Mouse (Mus musculus): ENCODE data around the gene Mapkap1. TPM values are rescaled to one million over a fixed set of nuclear protein-coding genes. Genes with fewer than 3 reads are reported as not detected.
A peak's percentile ranks its signal among the peaks of the same experiment; 100 is the strongest.

Mapkap1 gene
- polyA plus RNA-seq, 1 experiment, result 50.4 TPM

DNA sequence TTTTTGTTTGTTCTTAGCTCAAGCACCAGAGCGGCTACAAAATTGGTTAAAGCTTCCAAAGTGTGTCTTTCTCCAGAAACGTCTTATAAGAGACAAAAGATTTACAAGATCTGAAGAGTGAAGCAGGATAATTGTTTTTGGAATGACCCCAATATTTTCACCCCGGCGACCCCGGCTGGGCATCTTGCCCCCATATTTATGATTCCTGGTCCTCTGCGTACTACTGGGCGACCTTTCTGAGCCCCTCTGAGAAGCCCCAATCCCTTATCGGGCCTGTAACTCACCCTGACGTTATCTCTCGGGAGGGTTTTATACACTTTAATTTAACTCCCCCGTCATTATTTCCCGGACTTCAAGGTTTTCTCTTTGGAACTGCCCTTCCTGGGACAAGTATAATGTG lies 225.5 kb downstream of the Mapkap1 start:
- TF ChIP-seq POLR2A (IDR thresholded peaks at IDR 0.05; ENCODE audit: borderline replicate concordance, insufficient read depth, low read length) (no peak), CTCF (IDR thresholded peaks at IDR 0.05; ENCODE audit: borderline replicate concordance, insufficient read depth, low read depth, low read length) (no peak)
- Histone ChIP-seq H3K27me3 (ENCODE audit: control insufficient read depth, insufficient read depth, low read length) (no peaks in the 10 kb centered on the region), H3K4me3 (replicated peaks; ENCODE audit: insufficient read depth, low read depth, low read length) (no peak overlapping the region), H3K4me1 (ENCODE audit: control insufficient read depth, insufficient read depth, low read length) (peaks cover 9% of the 10 kb centered on the region), H3K27ac (ENCODE audit: insufficient read depth, low read length) (no peak overlapping the region)
- DNase-seq, result no peak
- 80% methylated on average over 12 of the region's 12 CpGs for WGBS

DNA sequence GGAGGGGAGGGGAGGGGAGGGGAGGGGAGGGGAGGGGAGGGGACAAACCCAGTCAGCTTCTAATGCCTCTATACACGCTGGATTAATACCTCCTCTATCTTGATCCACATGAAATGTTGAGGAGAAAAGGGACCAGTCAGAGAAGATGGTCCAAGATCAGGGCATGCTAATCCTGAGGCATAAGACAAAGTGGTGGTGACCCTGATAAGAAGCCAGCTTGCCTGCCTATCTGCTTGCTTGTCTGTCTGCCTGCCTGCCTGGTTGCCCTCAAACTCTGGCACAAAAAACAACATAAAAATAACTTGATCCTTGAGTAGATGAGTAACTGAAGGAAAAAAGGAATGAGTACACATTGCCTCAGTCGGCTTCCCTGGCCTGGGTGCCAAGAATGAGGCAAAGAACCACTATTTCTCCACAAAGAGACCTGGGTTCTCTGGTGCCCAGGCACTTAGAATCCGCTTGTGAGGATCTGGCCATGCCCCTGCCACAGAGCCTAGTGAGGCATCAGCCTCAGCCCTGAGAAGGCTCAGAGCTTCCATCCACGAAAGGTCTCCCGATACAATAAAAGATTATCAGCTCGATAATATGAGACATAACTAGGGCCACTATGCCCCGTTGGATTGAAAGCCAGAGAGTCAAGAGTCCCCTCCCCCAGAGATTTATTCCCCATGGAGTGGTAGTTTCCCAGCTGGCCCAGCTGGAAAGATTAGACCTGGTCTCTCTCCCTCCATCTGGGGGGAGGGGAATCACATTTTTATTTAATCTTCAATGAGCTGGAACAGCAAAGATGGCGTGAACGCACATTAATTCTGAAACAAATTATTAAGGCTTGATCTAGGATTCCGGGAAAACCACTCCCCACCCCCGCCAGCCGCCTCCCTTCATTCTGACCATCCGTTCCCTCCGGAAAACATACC lies 228.9 kb downstream of the Mapkap1 start:
- WGBS, result 65% methylated on average over 14 of the region's 14 CpGs
- TF ChIP-seq POLR2A (IDR thresholded peaks at IDR 0.05; ENCODE audit: borderline replicate concordance, insufficient read depth, low read length) (no peak), CTCF (IDR thresholded peaks at IDR 0.05; ENCODE audit: borderline replicate concordance, insufficient read depth, low read depth, low read length) (no peak)
- Histone ChIP-seq H3K4me3 (replicated peaks; ENCODE audit: insufficient read depth, low read depth, low read length) (no peak overlapping the region), H3K27me3 (ENCODE audit: control insufficient read depth, insufficient read depth, low read length) (no peaks in the 10 kb centered on the region), H3K27ac (ENCODE audit: insufficient read depth, low read length) (no peak overlapping the region), H3K4me1 (ENCODE audit: control insufficient read depth, insufficient read depth, low read length) (no peaks in the 10 kb centered on the region)
- no peak for DNase-seq

GRCm38 (mm10) chr2:34638955-34639650 lies 232.5 kb downstream of the Mapkap1 start:
- 11% methylated on average over 37 of the region's 37 CpGs for WGBS
- H3K4me3 ChIP-seq (replicated peaks; ENCODE audit: insufficient read depth, low read depth, low read length), result peak overlapping the region; percentile 28
- TF ChIP-seq CTCF (IDR thresholded peaks at IDR 0.05; ENCODE audit: borderline replicate concordance, insufficient read depth, low read depth, low read length) (peak; percentile 97), POLR2A (IDR thresholded peaks at IDR 0.05; ENCODE audit: borderline replicate concordance, insufficient read depth, low read length) (no peak)
- H3K4me1 ChIP-seq (ENCODE audit: control insufficient read depth, insufficient read depth, low read length), result no peaks in the 10 kb centered on the region
- H3K27me3 ChIP-seq (ENCODE audit: control insufficient read depth, insufficient read depth, low read length), result no peaks in the 10 kb centered on the region
- no peak overlapping the region for H3K27ac ChIP-seq (ENCODE audit: insufficient read depth, low read length)
- peak; percentile 79 to 87 for DNase-seq

DNA sequence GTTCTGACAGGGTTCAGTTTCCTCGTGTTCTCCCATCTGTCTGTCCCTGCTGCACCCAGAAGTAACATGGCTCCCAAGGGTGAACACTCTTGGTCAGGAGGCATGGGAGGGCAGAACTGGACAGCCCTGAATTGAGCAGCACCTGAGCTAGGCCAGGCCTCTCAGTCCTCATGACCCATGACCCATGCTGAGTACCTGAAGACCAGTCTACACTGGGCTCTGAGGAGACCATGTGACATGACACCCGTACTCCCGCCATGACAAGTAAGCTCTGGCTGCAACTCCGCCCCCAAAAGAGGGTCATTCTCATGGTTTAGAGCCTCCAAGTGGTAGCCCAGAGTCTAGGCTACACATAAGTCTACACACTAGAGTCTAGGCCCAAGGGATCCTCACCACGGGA lies 233.2 kb downstream of the Mapkap1 start:
- Histone ChIP-seq H3K4me3 (replicated peaks; ENCODE audit: insufficient read depth, low read depth, low read length) (no peak overlapping the region), H3K4me1 (ENCODE audit: control insufficient read depth, insufficient read depth, low read length) (no peaks in the 10 kb centered on the region), H3K27me3 (ENCODE audit: control insufficient read depth, insufficient read depth, low read length) (no peaks in the 10 kb centered on the region), H3K27ac (ENCODE audit: insufficient read depth, low read length) (no peak overlapping the region)
- no peak for DNase-seq
- TF ChIP-seq CTCF (IDR thresholded peaks at IDR 0.05; ENCODE audit: borderline replicate concordance, insufficient read depth, low read depth, low read length), result no peak
- TF ChIP-seq POLR2A (IDR thresholded peaks at IDR 0.05; ENCODE audit: borderline replicate concordance, insufficient read depth, low read length), result no peak
- WGBS, result 49% methylated on average over 5 of the region's 5 CpGs

GRCm38 (mm10) chr2:34642351-34642750 lies 235.8 kb downstream of the Mapkap1 start:
- Histone ChIP-seq H3K4me3 (replicated peaks; ENCODE audit: insufficient read depth, low read depth, low read length) (no peak overlapping the region), H3K27me3 (ENCODE audit: control insufficient read depth, insufficient read depth, low read length) (no peaks in the 10 kb centered on the region), H3K4me1 (ENCODE audit: control insufficient read depth, insufficient read depth, low read length) (no peaks in the 10 kb centered on the region), H3K27ac (ENCODE audit: insufficient read depth, low read length) (no peak overlapping the region)
- 31% methylated on average over 2 of the region's 2 CpGs for WGBS
- no peak for TF ChIP-seq POLR2A (IDR thresholded peaks at IDR 0.05; ENCODE audit: borderline replicate concordance, insufficient read depth, low read length)
- TF ChIP-seq CTCF (IDR thresholded peaks at IDR 0.05; ENCODE audit: borderline replicate concordance, insufficient read depth, low read depth, low read length), result peak; percentile 34; the same call in 1 of the 2 replicates
- DNase-seq, result no peak

DNA sequence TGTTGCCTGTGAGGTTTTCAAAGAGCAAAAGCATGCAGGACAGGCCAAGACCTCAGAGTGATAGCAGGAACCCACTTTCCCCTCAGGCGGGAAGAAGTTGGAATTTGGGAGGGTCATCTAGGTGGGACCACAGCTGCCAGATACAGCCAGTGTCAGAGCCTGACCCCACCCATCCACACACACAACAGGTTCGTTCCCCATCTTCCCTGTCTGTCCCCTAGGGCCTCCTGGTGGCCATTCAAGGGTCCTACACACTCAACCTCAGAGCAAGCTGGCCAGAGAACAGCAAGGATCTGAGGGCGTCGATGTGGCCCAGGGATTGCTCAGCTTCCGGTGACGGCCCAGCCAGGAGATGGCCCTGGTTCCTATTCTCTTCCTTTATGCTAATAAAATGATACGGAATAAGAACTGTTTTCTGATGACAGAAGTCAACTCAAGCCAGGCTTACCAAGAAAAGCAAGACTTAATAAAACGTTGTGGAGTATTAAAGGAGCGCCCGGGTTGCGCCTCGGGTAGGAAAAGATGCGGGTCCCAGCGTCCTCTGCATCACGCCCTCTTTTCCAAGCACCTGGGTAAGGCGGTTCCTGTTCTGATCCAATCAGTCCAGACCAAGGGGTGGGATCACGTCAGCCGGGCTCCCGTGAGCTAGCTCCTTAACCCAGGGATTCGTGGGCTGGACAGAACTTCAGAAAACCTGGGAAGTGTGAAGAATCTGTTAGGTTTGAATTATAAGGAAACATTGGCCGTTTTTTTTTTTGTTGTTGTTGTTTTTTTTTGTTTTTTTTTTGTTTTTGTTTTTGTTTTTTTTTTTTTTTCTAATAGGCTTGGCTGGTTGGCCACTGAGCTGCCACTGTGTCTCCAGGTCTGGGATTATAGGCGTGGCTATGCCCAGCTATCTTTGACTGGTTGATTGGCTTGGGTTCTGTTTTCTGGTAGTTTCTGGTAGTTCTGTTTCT lies 238.3 kb downstream of the Mapkap1 start:
- Histone ChIP-seq H3K4me1 (ENCODE audit: control insufficient read depth, insufficient read depth, low read length) (no peaks in the 10 kb centered on the region), H3K27me3 (ENCODE audit: control insufficient read depth, insufficient read depth, low read length) (no peaks in the 10 kb centered on the region), H3K4me3 (replicated peaks; ENCODE audit: insufficient read depth, low read depth, low read length) (no peak overlapping the region), H3K27ac (ENCODE audit: insufficient read depth, low read length) (no peak overlapping the region)
- 66% methylated on average over 22 of the region's 22 CpGs for WGBS
- DNase-seq, result no peak
- TF ChIP-seq POLR2A (IDR thresholded peaks at IDR 0.05; ENCODE audit: borderline replicate concordance, insufficient read depth, low read length) (no peak), CTCF (IDR thresholded peaks at IDR 0.05; ENCODE audit: borderline replicate concordance, insufficient read depth, low read depth, low read length) (peak; percentile 37; the same call in 1 of the 2 replicates)

Data from cerebellum, adult 2 months (tissue).